Mouse (Mus musculus) macrophage (primary cell): ENCODE measurements around the gene Itga5. TPM values are rescaled to one million over a fixed set of nuclear protein-coding genes. Genes with fewer than 3 reads are reported as not detected.
A peak's percentile ranks its signal among the peaks of the same experiment; 100 is the strongest.

Experiments used
- H3K27ac ChIP-seq: fragments of 350-480 bp; formaldehyde crosslinking; 2 replicates; pipeline ENCODE4 v1.9.0; 2021
- H3K36me3 ChIP-seq: fragments of 350-480 bp; formaldehyde crosslinking; 2 replicates; pipeline ENCODE4 v1.9.0; 2021; ENCODE audit errors: inconsistent target
- H3K4me3 ChIP-seq: fragments of 350-480 bp; formaldehyde crosslinking; 2 replicates; pipeline ENCODE4 v1.9.0; 2021; ENCODE audit errors: inconsistent target
- H3K79me2 ChIP-seq: fragments of 350-480 bp; formaldehyde crosslinking; 2 replicates; pipeline ENCODE4 v1.9.0; 2021; ENCODE audit errors: inconsistent target
- WGBS: methylation state at CpG from one replicate; pipeline ENCODE4 v1.1.7; 2026; ENCODE audit warnings: inconsistent platforms; ENCODE audit not compliant: missing documents; 5-methylcytosine and 5-hydroxymethylcytosine counted together
- polyA plus RNA-seq: library from polyadenylated mRNA; stranded (reverse); fragments of 250-400 nt; gene quantifications from 3 replicates; pipeline ENCODE4 v1.2.4, GENCODE M21; 2018; ENCODE audit warnings: inconsistent platforms

Gene Itga5
- polyA plus RNA-seq, 1 experiment from 2014 or later, result 24.4 TPM

GRCm38 (mm10) chr15:103339961-103340337 is 26.6 kb downstream of the Itga5 start, which contains the start of gene Zfp385a:
Zfp385a (minus strand) TSS chr15:103340093.
- Histone ChIP-seq H3K4me3 (peak within 1 kb of the TSS; percentile 82), H3K79me2 (peaks cover 30% of the 10 kb centered on the region; the same call in 1 of the 2 replicates), H3K36me3 (peaks cover 14% of the 10 kb centered on the region), H3K27ac (peak within 1 kb of the TSS; percentile 43)
- WGBS, result 2% methylated on average over 26 of the region's 26 CpGs

GRCm38 (mm10) chr15:103339166-103339960 is 27.2 kb downstream of the Itga5 start:
- H3K79me2 ChIP-seq, result peaks cover 31% of the 10 kb centered on the region; the same call in 1 of the 2 replicates
- 8% methylated on average over 31 of the region's 31 CpGs for WGBS
- peaks cover 9% of the 10 kb centered on the region for H3K36me3 ChIP-seq
- peak overlapping the region; percentile 82 for H3K4me3 ChIP-seq
- H3K27ac ChIP-seq, result peak overlapping the region; percentile 43

- Histone ChIP-seq H3K36me3 (0 out of 2 replicates have a peak, but pooled peaks cover 3% of the 10 kb centered on the region), H3K4me3 (peak overlapping the region; percentile 82), H3K79me2 (peaks cover 31% of the 10 kb centered on the region; the same call in 1 of the 2 replicates), H3K27ac (no peak overlapping the region)
- 61% methylated on average over 4 of the region's 4 CpGs for WGBS
These were observed 27.8 kb downstream of the Itga5 start for GRCm38 (mm10) chr15:103338829-103339165.

GRCm38 (mm10) chr15:103336996-103337667 is 29.4 kb downstream of the Itga5 start:
- H3K36me3 ChIP-seq, result no peaks in the 10 kb centered on the region
- WGBS, result 82% methylated on average over 10 of the region's 11 CpGs
- H3K79me2 ChIP-seq, result peaks cover 40% of the 10 kb centered on the region
- H3K4me3 ChIP-seq, result no peak overlapping the region
- no peak overlapping the region for H3K27ac ChIP-seq

- WGBS, result 92% methylated on average over 7 of the region's 7 CpGs
- Histone ChIP-seq H3K4me3 (no peak overlapping the region), H3K36me3 (no peaks in the 10 kb centered on the region), H3K27ac (no peak overlapping the region), H3K79me2 (peaks cover 55% of the 10 kb centered on the region)
These were observed 30.9 kb downstream of the Itga5 start for GRCm38 (mm10) chr15:103335488-103336235.

- WGBS, result 85% methylated on average over 3 of the region's 3 CpGs
- Histone ChIP-seq H3K36me3 (0 out of 2 replicates have a peak, but pooled peaks cover 2% of the 10 kb centered on the region), H3K4me3 (no peak overlapping the region)
These were observed 31.5 kb downstream of the Itga5 start for GRCm38 (mm10) chr15:103335040-103335439.

GRCm38 (mm10) chr15:103334194-103334593 is 32.4 kb downstream of the Itga5 start:
- Histone ChIP-seq H3K27ac (peak overlapping the region; percentile 98), H3K36me3 (0 out of 2 replicates have a peak, but pooled peaks cover 10% of the 10 kb centered on the region), H3K79me2 (peaks cover 63% of the 10 kb centered on the region), H3K4me3 (peak overlapping the region; percentile 48; the same call in 1 of the 2 replicates)
- WGBS, result 50% methylated on average over 2 of the region's 2 CpGs

More at GRCm38 (mm10) chr15:103335040-103335439, 31.5 kb downstream of the Itga5 start:
- Histone ChIP-seq H3K27ac (no peak overlapping the region), H3K79me2 (peaks cover 61% of the 10 kb centered on the region)

- Histone ChIP-seq H3K4me3 (peak overlapping the region; percentile 48), H3K36me3 (0 out of 2 replicates have a peak, but pooled peaks cover 10% of the 10 kb centered on the region), H3K27ac (peak overlapping the region; percentile 98), H3K79me2 (peaks cover 63% of the 10 kb centered on the region)
- 12% methylated on average over 3 of the region's 5 CpGs for WGBS
These were observed 32.8 kb downstream of the Itga5 start for GRCm38 (mm10) chr15:103333738-103334137.

- peaks cover 63% of the 10 kb centered on the region for H3K79me2 ChIP-seq
- H3K36me3 ChIP-seq, result 0 out of 2 replicates have a peak, but pooled peaks cover 11% of the 10 kb centered on the region
- peak overlapping the region; percentile 48 for H3K4me3 ChIP-seq
- peak overlapping the region; percentile 98 for H3K27ac ChIP-seq
- 8% methylated on average over 5 of the region's 5 CpGs for WGBS
These were observed 33.4 kb downstream of the Itga5 start for GRCm38 (mm10) chr15:103333081-103333615.

- H3K36me3 ChIP-seq, result peaks cover 38% of the 10 kb centered on the region; the same call in 1 of the 2 replicates
- H3K4me3 ChIP-seq, result peak overlapping the region; percentile 35
- 2% methylated on average over 40 of the region's 40 CpGs for WGBS
- peaks cover 57% of the 10 kb centered on the region for H3K79me2 ChIP-seq
- H3K27ac ChIP-seq, result 0 out of 2 replicates have a peak overlapping the region, but pooled peaks have one; percentile 9
These were observed 42.9 kb downstream of the Itga5 start for GRCm38 (mm10) chr15:103323455-103324247.

- Histone ChIP-seq H3K79me2 (peaks cover 51% of the 10 kb centered on the region), H3K36me3 (peaks cover 41% of the 10 kb centered on the region; the same call in 1 of the 2 replicates), H3K4me3 (no peak overlapping the region; the same call in 1 of the 2 replicates), H3K27ac (no peak overlapping the region)
- WGBS, result 15% methylated on average over 16 of the region's 26 CpGs
These were observed 43.5 kb downstream of the Itga5 start for GRCm38 (mm10) chr15:103323070-103323454.

- Histone ChIP-seq H3K4me3 (no peak overlapping the region), H3K36me3 (peaks cover 44% of the 10 kb centered on the region)
- 93% methylated on average over 4 of the region's 4 CpGs for WGBS
These were observed 44.2 kb downstream of the Itga5 start for GRCm38 (mm10) chr15:103322396-103322795.

GRCm38 (mm10) chr15:103321076-103321475 is 45.5 kb downstream of the Itga5 start:
- peaks cover 31% of the 10 kb centered on the region; the same call in 1 of the 2 replicates for H3K79me2 ChIP-seq
- peaks cover 42% of the 10 kb centered on the region for H3K36me3 ChIP-seq
- no peak overlapping the region for H3K4me3 ChIP-seq
- 82% methylated on average over 1 of the region's 1 CpGs for WGBS
- H3K27ac ChIP-seq, result no peak overlapping the region

More at GRCm38 (mm10) chr15:103322396-103322795, 44.2 kb downstream of the Itga5 start:
- Histone ChIP-seq H3K27ac (no peak overlapping the region), H3K79me2 (peaks cover 45% of the 10 kb centered on the region)
